Mouse (Mus musculus) pancreas, adult 10 weeks (tissue): ENCODE data around the gene Fgd5. TPM values are rescaled to one million over a fixed set of nuclear protein-coding genes. Genes with fewer than 3 reads are reported as not detected.

Source experiments
- polyA plus RNA-seq: library from polyadenylated mRNA; stranded (reverse); fragments of 350-450 nt; fragmentation: Illumina TruSeq; extraction: RNeasy Lipid Tissue Mini Kit (QIAGEN cat#74804); gene quantifications from one replicate; pipeline ENCODE4 v1.2.3, GENCODE M21; 2015; ENCODE audit warnings: low read depth, low replicate concordance; ENCODE audit not compliant: insufficient read depth

The Fgd5 gene
- polyA plus RNA-seq, result 17.5 TPM

GRCm38 (mm10) chr6:91978371-91979300, at the start of gene Fgd5:
Fgd5 (plus strand) TSS chr6:91978878.

GRCm38 (mm10) chr6:92091130-92091591, 112.5 kb downstream of the Fgd5 start, which contains the start of gene Nr2c2:
Nr2c2 (plus strand) TSS chr6:92091390.

Other genes with a start within 250 kb of the Fgd5 start
- 1.1 TPM for gene Grip2, start 151.6 kb upstream of the Fgd5 start, polyA plus RNA-seq
- gene Ccdc174, start 100.8 kb upstream of the Fgd5 start, polyA plus RNA-seq, result 5.3 TPM
- gene 4930590J08Rik, start 76.1 kb upstream of the Fgd5 start, polyA plus RNA-seq, result 0.42 TPM
- gene Nr2c2, start 112.5 kb downstream of the Fgd5 start, polyA plus RNA-seq, result 3.9 TPM
- gene Mrps25, start 205.2 kb downstream of the Fgd5 start, polyA plus RNA-seq, result 11.5 TPM
- 3.5 TPM for gene Rbsn, start 236.0 kb downstream of the Fgd5 start, polyA plus RNA-seq